Mouse (Mus musculus): Measurements from ENCODE around the gene Setdb1. TPM values are rescaled to one million over a fixed set of nuclear protein-coding genes. Genes with fewer than 3 reads are reported as not detected.
A peak's percentile ranks its signal among the peaks of the same experiment; 100 is the strongest.

The Setdb1 gene
- polyA plus RNA-seq, 1 experiment from 2014 or later: 42.2 TPM

DNA sequence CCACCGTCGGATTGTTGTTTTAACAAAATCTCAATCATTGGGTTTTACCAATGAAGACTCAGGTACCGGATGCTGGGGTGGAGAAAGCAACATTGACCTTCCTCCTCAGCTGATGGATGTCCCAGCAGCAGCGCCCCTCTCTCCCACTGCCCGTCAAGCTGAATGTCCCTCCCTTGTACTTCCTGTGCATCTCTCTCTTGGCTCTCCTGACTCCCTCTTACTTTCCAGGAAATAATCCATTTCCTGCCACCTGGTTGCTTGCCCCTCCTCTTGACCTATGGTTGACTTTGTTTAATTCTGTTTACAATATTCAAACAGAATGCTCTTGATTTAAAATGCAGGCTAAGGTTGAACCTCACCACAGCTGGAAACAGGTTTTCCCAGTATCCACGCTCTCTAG lies 66.8 kb downstream of the Setdb1 start:
- no peak for DNase-seq (ENCODE audit: low spot score)
- H3K36me3 ChIP-seq (ENCODE audit: control insufficient read depth, insufficient read depth, low read length): peaks cover 78% of the 10 kb centered on the region
- H3K4me2 ChIP-seq (ENCODE audit: low read length): no peak overlapping the region
- 80% methylated on average over 6 of the region's 6 CpGs for WGBS
- H3K9ac ChIP-seq (ENCODE audit: low read length): no peak overlapping the region
- no peak for ATAC-seq
- H3K4me3 ChIP-seq (ENCODE audit: low read depth, low read length): no peak overlapping the region
- H3K27me3 ChIP-seq (replicated peaks; ENCODE audit: control insufficient read depth, insufficient read depth, low read length): no peaks in the 10 kb centered on the region
- no peaks in the 10 kb centered on the region for H3K9me3 ChIP-seq (replicated peaks; ENCODE audit: control insufficient read depth, low read length)
- no peaks in the 10 kb centered on the region for H3K4me1 ChIP-seq (ENCODE audit: control insufficient read depth, insufficient read depth, low read length)
- no peak overlapping the region for H3K27ac ChIP-seq (ENCODE audit: low read depth, low read length)

DNA sequence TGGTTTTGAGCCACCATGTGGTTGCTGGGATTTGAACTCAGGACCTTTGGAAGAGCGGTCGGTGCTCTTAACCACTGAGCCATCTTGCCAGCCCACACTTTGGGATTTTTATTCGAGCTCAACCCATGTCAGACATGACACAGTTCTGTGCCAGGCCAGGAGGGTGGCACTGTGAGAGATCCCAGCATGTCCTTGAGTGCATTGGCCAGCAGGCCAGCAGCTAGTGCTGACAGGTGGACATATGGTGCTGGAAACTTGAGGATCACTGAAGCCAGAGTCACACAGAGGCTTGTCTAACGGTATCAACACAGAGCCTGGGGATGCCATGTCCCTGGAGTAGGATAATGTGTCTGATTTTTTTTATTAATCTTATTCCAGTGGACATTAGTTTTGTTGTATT lies 67.6 kb downstream of the Setdb1 start:
- Histone ChIP-seq H3K27me3 (replicated peaks; ENCODE audit: control insufficient read depth, insufficient read depth, low read length) (no peaks in the 10 kb centered on the region), H3K9me3 (replicated peaks; ENCODE audit: control insufficient read depth, low read length) (no peaks in the 10 kb centered on the region), H3K4me3 (ENCODE audit: low read depth, low read length) (no peak overlapping the region), H3K4me1 (ENCODE audit: control insufficient read depth, insufficient read depth, low read length) (peaks cover 2% of the 10 kb centered on the region), H3K27ac (ENCODE audit: low read depth, low read length) (no peak overlapping the region), H3K4me2 (ENCODE audit: low read length) (no peak overlapping the region), H3K36me3 (ENCODE audit: control insufficient read depth, insufficient read depth, low read length) (peaks cover 70% of the 10 kb centered on the region), H3K9ac (ENCODE audit: low read length) (no peak overlapping the region)
- ATAC-seq (no peak), DNase-seq (ENCODE audit: low spot score) (no peak)
- WGBS: 95% methylated on average over 4 of the region's 4 CpGs

DNA sequence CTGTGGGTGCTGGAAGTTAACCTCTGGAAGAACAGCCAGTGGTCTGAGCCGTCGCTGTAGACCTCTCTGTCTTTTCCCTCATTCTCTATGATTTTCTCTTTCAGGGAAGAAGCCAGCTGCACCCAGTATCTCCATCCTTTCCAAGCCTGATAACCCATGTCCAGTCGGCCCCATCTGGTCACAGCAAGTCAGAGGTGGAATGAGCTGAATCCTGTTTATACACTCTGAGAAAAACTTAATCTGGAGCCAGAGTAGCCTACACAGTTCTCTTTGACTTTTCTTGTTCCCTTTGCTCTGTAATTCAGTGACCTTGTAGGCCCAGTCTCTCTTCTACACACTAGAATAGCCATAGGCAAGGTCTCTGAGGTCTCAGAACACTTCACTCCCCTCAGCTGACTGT lies 69.5 kb downstream of the Setdb1 start:
- Histone ChIP-seq H3K4me3 (ENCODE audit: low read depth, low read length) (no peak overlapping the region), H3K4me1 (ENCODE audit: control insufficient read depth, insufficient read depth, low read length) (peaks cover 11% of the 10 kb centered on the region), H3K27me3 (replicated peaks; ENCODE audit: control insufficient read depth, insufficient read depth, low read length) (no peaks in the 10 kb centered on the region), H3K9ac (ENCODE audit: low read length) (no peak overlapping the region), H3K27ac (ENCODE audit: low read depth, low read length) (no peak overlapping the region), H3K36me3 (ENCODE audit: control insufficient read depth, insufficient read depth, low read length) (peaks cover 53% of the 10 kb centered on the region), H3K9me3 (replicated peaks; ENCODE audit: control insufficient read depth, low read length) (no peaks in the 10 kb centered on the region), H3K4me2 (ENCODE audit: low read length) (no peak overlapping the region)
- no peak for DNase-seq (ENCODE audit: low spot score)
- WGBS: 91% methylated on average over 3 of the region's 3 CpGs
- no peak for ATAC-seq

DNA sequence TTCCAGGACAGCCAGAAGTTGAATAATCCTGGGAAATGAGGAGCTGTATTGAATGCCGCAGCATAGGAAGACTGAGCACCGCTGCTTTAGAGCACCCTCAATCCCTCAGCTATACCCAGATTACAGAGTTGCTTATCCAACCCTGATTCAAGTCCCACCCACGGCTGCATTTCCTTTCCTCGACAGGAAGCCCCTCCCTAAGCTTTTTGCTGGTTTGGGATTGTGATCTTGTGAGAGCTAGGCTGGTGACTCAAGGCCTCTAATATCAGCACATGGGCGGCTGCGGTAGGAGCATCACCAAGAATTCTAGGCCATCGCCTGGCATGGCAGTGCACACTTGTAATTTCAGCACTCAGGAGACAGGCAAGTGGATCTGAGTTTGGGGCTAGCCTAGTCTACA lies 70.5 kb downstream of the Setdb1 start:
- H3K27me3 ChIP-seq (replicated peaks; ENCODE audit: control insufficient read depth, insufficient read depth, low read length): no peaks in the 10 kb centered on the region
- H3K4me1 ChIP-seq (ENCODE audit: control insufficient read depth, insufficient read depth, low read length): peaks cover 11% of the 10 kb centered on the region
- no peak overlapping the region for H3K4me2 ChIP-seq (ENCODE audit: low read length)
- DNase-seq (ENCODE audit: low spot score): no peak
- no peak for ATAC-seq
- no peaks in the 10 kb centered on the region for H3K9me3 ChIP-seq (replicated peaks; ENCODE audit: control insufficient read depth, low read length)
- no peak overlapping the region for H3K4me3 ChIP-seq (ENCODE audit: low read depth, low read length)
- H3K36me3 ChIP-seq (ENCODE audit: control insufficient read depth, insufficient read depth, low read length): peaks cover 44% of the 10 kb centered on the region
- WGBS: 88% methylated on average over 7 of the region's 7 CpGs
- no peak overlapping the region for H3K27ac ChIP-seq (ENCODE audit: low read depth, low read length)
- H3K9ac ChIP-seq (ENCODE audit: low read length): no peak overlapping the region

DNA sequence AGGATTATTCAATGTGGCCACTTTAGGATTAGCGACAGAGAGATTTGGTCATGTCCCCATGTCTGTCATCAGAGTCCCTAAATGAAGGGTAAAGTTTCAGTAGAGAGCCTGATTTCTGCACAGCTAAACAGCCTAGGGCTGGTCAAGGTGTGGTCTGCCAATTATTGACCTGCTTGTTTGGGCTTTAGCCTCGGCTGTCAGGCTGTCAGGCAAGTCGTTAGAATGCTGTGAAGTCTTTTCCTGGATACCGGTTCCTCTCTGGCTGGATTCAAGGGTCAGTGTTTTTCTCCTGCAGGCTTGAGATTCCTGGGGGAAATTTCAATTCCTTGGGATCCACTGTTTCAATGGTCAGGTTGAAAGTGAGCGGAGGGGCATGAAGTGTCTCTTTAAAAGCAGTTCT lies 71.0 kb downstream of the Setdb1 start:
- Histone ChIP-seq H3K27me3 (replicated peaks; ENCODE audit: control insufficient read depth, insufficient read depth, low read length) (no peaks in the 10 kb centered on the region), H3K36me3 (ENCODE audit: control insufficient read depth, insufficient read depth, low read length) (peaks cover 39% of the 10 kb centered on the region), H3K9ac (ENCODE audit: low read length) (no peak overlapping the region), H3K27ac (ENCODE audit: low read depth, low read length) (no peak overlapping the region), H3K9me3 (replicated peaks; ENCODE audit: control insufficient read depth, low read length) (no peaks in the 10 kb centered on the region), H3K4me3 (ENCODE audit: low read depth, low read length) (no peak overlapping the region), H3K4me2 (ENCODE audit: low read length) (no peak overlapping the region), H3K4me1 (ENCODE audit: control insufficient read depth, insufficient read depth, low read length) (peaks cover 11% of the 10 kb centered on the region)
- no peak for DNase-seq (ENCODE audit: low spot score)
- ATAC-seq: no peak
- WGBS: 66% methylated on average over 5 of the region's 5 CpGs

DNA sequence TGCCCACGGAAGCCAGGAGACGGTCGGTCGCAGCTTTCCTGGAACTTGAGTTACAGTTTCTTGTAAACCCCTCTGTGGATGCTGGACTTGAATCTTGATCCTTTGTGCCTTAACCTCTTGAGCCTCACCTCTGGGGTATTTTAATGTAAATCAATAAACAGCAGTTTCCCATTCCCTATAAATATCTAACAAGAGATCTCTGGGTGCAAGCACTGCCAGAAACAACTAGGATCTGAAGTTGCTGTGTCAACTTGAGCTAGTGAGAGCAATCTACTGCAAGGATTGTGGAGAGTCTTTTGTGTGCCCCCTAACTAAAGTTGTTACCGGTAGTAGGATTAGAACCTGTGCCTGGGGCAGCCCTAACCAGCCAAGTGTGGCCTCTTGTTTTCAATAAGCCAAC lies 71.6 kb downstream of the Setdb1 start:
- peaks cover 33% of the 10 kb centered on the region for H3K36me3 ChIP-seq (ENCODE audit: control insufficient read depth, insufficient read depth, low read length)
- H3K4me3 ChIP-seq (ENCODE audit: low read depth, low read length): no peak overlapping the region
- no peaks in the 10 kb centered on the region for H3K9me3 ChIP-seq (replicated peaks; ENCODE audit: control insufficient read depth, low read length)
- H3K4me2 ChIP-seq (ENCODE audit: low read length): no peak overlapping the region
- no peak for ATAC-seq
- H3K27me3 ChIP-seq (replicated peaks; ENCODE audit: control insufficient read depth, insufficient read depth, low read length): no peaks in the 10 kb centered on the region
- no peak overlapping the region for H3K27ac ChIP-seq (ENCODE audit: low read depth, low read length)
- H3K4me1 ChIP-seq (ENCODE audit: control insufficient read depth, insufficient read depth, low read length): peaks cover 11% of the 10 kb centered on the region
- WGBS: 96% methylated on average over 5 of the region's 5 CpGs
- 0 out of 2 replicates have a peak overlapping the region, but pooled peaks have one; percentile 17 for H3K9ac ChIP-seq (ENCODE audit: low read length)
- DNase-seq (ENCODE audit: low spot score): no peak

DNA sequence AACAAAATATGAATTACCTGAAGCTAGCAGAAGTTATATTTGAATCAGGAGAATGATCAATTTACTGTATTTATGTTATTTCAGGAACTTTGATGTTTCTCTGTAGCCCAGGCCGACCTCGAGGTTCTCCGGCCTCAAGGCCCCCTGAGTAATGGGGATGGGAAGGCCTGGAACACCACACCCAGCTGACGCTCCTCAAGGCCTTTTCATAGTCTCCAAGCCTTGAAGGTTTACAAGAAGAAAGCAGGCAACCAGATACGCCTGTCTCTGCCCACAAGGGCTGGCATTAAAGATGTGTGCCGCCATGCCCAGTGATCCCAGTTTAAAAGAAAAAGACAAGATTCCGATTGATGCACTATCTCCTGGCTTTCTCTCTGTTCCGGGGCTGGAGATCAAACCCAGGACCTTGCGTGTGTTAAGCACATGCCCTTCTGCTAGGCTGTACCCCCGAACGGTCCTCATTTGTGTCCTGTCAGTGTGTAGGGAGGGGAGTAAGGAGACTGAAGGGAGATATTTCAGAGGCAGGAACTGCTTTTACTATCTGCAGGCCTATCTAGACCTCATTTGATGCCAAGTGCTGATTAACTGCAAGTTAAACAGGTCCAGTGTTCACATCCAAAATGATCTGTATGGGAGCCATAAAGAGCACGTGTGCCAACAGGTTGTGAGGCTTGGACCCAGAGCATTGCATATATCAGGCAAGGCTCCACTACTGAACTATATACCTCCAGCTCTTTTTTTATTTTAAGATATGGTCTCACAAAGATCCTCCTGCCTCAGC lies 72.3 kb downstream of the Setdb1 start:
- no peaks in the 10 kb centered on the region for H3K27me3 ChIP-seq (replicated peaks; ENCODE audit: control insufficient read depth, insufficient read depth, low read length)
- 0 out of 2 replicates have a peak overlapping the region, but pooled peaks have one; percentile 67 for H3K4me3 ChIP-seq (ENCODE audit: low read depth, low read length)
- DNase-seq (ENCODE audit: low spot score) (no peak), ATAC-seq (no peak)
- 91% methylated on average over 12 of the region's 12 CpGs for WGBS
- peak overlapping the region; percentile 63 for H3K4me2 ChIP-seq (ENCODE audit: low read length)
- H3K9ac ChIP-seq (ENCODE audit: low read length): peak overlapping the region; percentile 87
- H3K27ac ChIP-seq (ENCODE audit: low read depth, low read length): no peak overlapping the region
- peaks cover 26% of the 10 kb centered on the region for H3K36me3 ChIP-seq (ENCODE audit: control insufficient read depth, insufficient read depth, low read length)
- H3K4me1 ChIP-seq (ENCODE audit: control insufficient read depth, insufficient read depth, low read length): peaks cover 11% of the 10 kb centered on the region
- H3K9me3 ChIP-seq (replicated peaks; ENCODE audit: control insufficient read depth, low read length): no peaks in the 10 kb centered on the region

DNA sequence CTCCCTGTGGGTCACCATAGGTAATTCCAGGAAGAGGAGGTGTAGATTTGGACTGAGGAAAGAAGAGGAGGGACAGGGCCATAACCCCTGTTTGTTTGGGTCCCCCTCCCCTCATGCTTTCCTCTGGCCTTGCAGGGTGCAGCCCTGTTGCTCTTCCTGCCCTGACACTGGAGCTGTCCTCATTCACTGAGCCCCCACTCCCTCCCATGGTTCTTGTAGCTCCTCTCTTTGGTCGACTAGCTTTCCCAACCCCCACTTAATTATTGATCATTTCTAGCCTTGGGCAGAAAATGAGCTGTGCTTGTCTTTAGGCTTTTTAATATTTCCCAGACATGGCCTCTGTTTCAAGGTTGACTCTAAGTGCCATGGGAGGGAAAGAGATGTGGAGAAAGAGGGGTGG lies 72.9 kb downstream of the Setdb1 start:
- WGBS: 17% methylated on average over 1 of the region's 1 CpGs
- Histone ChIP-seq H3K9ac (ENCODE audit: low read length) (peak overlapping the region; percentile 87), H3K4me3 (ENCODE audit: low read depth, low read length) (peak overlapping the region; percentile 67), H3K4me1 (ENCODE audit: control insufficient read depth, insufficient read depth, low read length) (peaks cover 11% of the 10 kb centered on the region), H3K27me3 (replicated peaks; ENCODE audit: control insufficient read depth, insufficient read depth, low read length) (no peaks in the 10 kb centered on the region), H3K27ac (ENCODE audit: low read depth, low read length) (0 out of 2 replicates have a peak overlapping the region, but pooled peaks have one; percentile 95), H3K36me3 (ENCODE audit: control insufficient read depth, insufficient read depth, low read length) (peaks cover 20% of the 10 kb centered on the region), H3K9me3 (replicated peaks; ENCODE audit: control insufficient read depth, low read length) (no peaks in the 10 kb centered on the region), H3K4me2 (ENCODE audit: low read length) (peak overlapping the region; percentile 63)
- DNase-seq (ENCODE audit: low spot score): no peak
- ATAC-seq: no peak

DNA sequence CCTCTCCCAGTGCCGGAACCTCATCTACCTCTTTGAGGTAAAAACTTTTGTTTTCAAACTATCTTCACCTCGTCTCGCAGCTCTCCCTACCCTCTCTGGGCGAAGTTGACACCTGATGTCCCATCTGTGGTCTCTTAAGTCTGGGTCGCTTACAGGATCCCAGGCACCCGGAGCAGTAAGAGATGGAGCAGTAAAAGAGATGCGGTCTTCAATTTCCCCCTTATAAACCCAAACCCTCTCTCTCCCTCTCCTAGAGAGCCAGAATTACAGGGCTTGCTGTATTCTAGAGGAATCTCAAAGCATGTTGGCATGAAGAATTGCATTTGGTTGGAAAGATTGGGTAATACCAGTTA lies 73.4 kb downstream of the Setdb1 start:
- no peak for DNase-seq (ENCODE audit: low spot score)
- 2% methylated on average over 7 of the region's 7 CpGs for WGBS
- Histone ChIP-seq H3K4me1 (ENCODE audit: control insufficient read depth, insufficient read depth, low read length) (peaks cover 11% of the 10 kb centered on the region), H3K4me3 (ENCODE audit: low read depth, low read length) (peak overlapping the region; percentile 67), H3K4me2 (ENCODE audit: low read length) (peak overlapping the region; percentile 63), H3K9ac (ENCODE audit: low read length) (peak overlapping the region; percentile 87), H3K36me3 (ENCODE audit: control insufficient read depth, insufficient read depth, low read length) (peaks cover 16% of the 10 kb centered on the region), H3K27me3 (replicated peaks; ENCODE audit: control insufficient read depth, insufficient read depth, low read length) (no peaks in the 10 kb centered on the region), H3K9me3 (replicated peaks; ENCODE audit: control insufficient read depth, low read length) (no peaks in the 10 kb centered on the region), H3K27ac (ENCODE audit: low read depth, low read length) (peak overlapping the region; percentile 95)
- no peak for ATAC-seq
